Mouse (Mus musculus): ENCODE measurements around the gene Bmp2k. TPM values are rescaled to one million over a fixed set of nuclear protein-coding genes. Genes with fewer than 3 reads are reported as not detected.
A peak's percentile ranks its signal among the peaks of the same experiment; 100 is the strongest.

Bmp2k gene
- polyA plus RNA-seq (2015; fragmentation: Nextera tagmentation; extraction: Ambion mirVana), result 7.9 and 8.2 TPM in 2 replicates

- H3K36me3 ChIP-seq, result no peaks in the 10 kb centered on the region
- H3K4me2 ChIP-seq (replicated peaks), result peak within 1 kb of the TSS; percentile 85
- 0 out of 2 replicates have a peak, but pooled peaks cover 3% of the 10 kb centered on the region for H3K27me3 ChIP-seq
- H3K27ac ChIP-seq, result peak within 1 kb of the TSS; percentile 82
- H3K4me1 ChIP-seq, result peaks cover 18% of the 10 kb centered on the region
- H3K9me3 ChIP-seq, result no peaks in the 10 kb centered on the region
- ATAC-seq (ENCODE audit: low FRiP score, low read depth), result peak; percentile 93
- H3K4me3 ChIP-seq, result peak within 1 kb of the TSS; percentile 79
- WGBS, result under 1% methylated on average over 51 of the region's 78 CpGs
- peak within 1 kb of the TSS; percentile 84 for H3K9ac ChIP-seq
Measured at GRCm38 (mm10) chr5:96997310-96997801, at the start of gene Bmp2k. Gene Bmp2k, plus strand, starts transcription at chr5:96997689.

GRCm38 (mm10) chr5:96948856-96949527, 48.5 kb upstream of the Bmp2k start:
- ATAC-seq (ENCODE audit: low FRiP score, low read depth), result no peak
- H3K4me3 ChIP-seq, result no peak overlapping the region
- WGBS, result 84% methylated on average over 13 of the region's 13 CpGs
- H3K9ac ChIP-seq, result no peak overlapping the region
- no peaks in the 10 kb centered on the region for H3K36me3 ChIP-seq
- 0 out of 2 replicates have a peak, but pooled peaks cover 5% of the 10 kb centered on the region for H3K4me1 ChIP-seq
- no peaks in the 10 kb centered on the region for H3K27me3 ChIP-seq
- H3K4me2 ChIP-seq (replicated peaks), result no peak overlapping the region
- H3K27ac ChIP-seq, result no peak overlapping the region
- no peaks in the 10 kb centered on the region for H3K9me3 ChIP-seq

- no peak overlapping the region for H3K4me2 ChIP-seq (replicated peaks)
- no peak overlapping the region for H3K4me3 ChIP-seq
- WGBS, result 89% methylated on average over 13 of the region's 13 CpGs
- no peaks in the 10 kb centered on the region for H3K9me3 ChIP-seq
- no peak overlapping the region for H3K27ac ChIP-seq
- no peak for ATAC-seq (ENCODE audit: low FRiP score, low read depth)
- no peaks in the 10 kb centered on the region for H3K27me3 ChIP-seq
- no peak overlapping the region for H3K9ac ChIP-seq
- 0 out of 2 replicates have a peak, but pooled peaks cover 7% of the 10 kb centered on the region for H3K4me1 ChIP-seq
- no peaks in the 10 kb centered on the region for H3K36me3 ChIP-seq
Measured at GRCm38 (mm10) chr5:96949839-96950666, 47.4 kb upstream of the Bmp2k start.

GRCm38 (mm10) chr5:96950667-96951492, 46.6 kb upstream of the Bmp2k start:
- Histone ChIP-seq H3K4me1 (0 out of 2 replicates have a peak, but pooled peaks cover 7% of the 10 kb centered on the region), H3K27ac (no peak overlapping the region), H3K27me3 (no peaks in the 10 kb centered on the region), H3K4me3 (no peak overlapping the region), H3K4me2 (replicated peaks) (no peak overlapping the region), H3K9me3 (no peaks in the 10 kb centered on the region), H3K9ac (no peak overlapping the region), H3K36me3 (no peaks in the 10 kb centered on the region)
- WGBS, result 77% methylated on average over 10 of the region's 10 CpGs
- no peak for ATAC-seq (ENCODE audit: low FRiP score, low read depth)

- no peak for ATAC-seq (ENCODE audit: low FRiP score, low read depth)
- no peaks in the 10 kb centered on the region for H3K36me3 ChIP-seq
- no peak overlapping the region for H3K4me2 ChIP-seq (replicated peaks)
- H3K27ac ChIP-seq, result no peak overlapping the region
- H3K9me3 ChIP-seq, result no peaks in the 10 kb centered on the region
- H3K4me1 ChIP-seq, result 0 out of 2 replicates have a peak, but pooled peaks cover 7% of the 10 kb centered on the region
- no peaks in the 10 kb centered on the region for H3K27me3 ChIP-seq
- no peak overlapping the region for H3K4me3 ChIP-seq
- 76% methylated on average over 8 of the region's 8 CpGs for WGBS
- no peak overlapping the region for H3K9ac ChIP-seq
Measured at GRCm38 (mm10) chr5:96951493-96952105, 45.9 kb upstream of the Bmp2k start.

- Histone ChIP-seq H3K4me1 (0 out of 2 replicates have a peak, but pooled peaks cover 7% of the 10 kb centered on the region), H3K27me3 (no peaks in the 10 kb centered on the region), H3K9me3 (no peaks in the 10 kb centered on the region), H3K36me3 (no peaks in the 10 kb centered on the region), H3K9ac (no peak overlapping the region), H3K4me3 (no peak overlapping the region), H3K27ac (no peak overlapping the region), H3K4me2 (replicated peaks) (no peak overlapping the region)
- ATAC-seq (ENCODE audit: low FRiP score, low read depth), result no peak
- 36% methylated on average over 11 of the region's 11 CpGs for WGBS
Measured at GRCm38 (mm10) chr5:96954040-96954439, 43.4 kb upstream of the Bmp2k start.

GRCm38 (mm10) chr5:96954466-96955027, 42.9 kb upstream of the Bmp2k start:
- Histone ChIP-seq H3K9me3 (no peaks in the 10 kb centered on the region), H3K27me3 (no peaks in the 10 kb centered on the region), H3K4me3 (no peak overlapping the region), H3K27ac (no peak overlapping the region), H3K4me2 (replicated peaks) (no peak overlapping the region), H3K9ac (no peak overlapping the region), H3K36me3 (no peaks in the 10 kb centered on the region), H3K4me1 (0 out of 2 replicates have a peak, but pooled peaks cover 7% of the 10 kb centered on the region)
- WGBS, result 60% methylated on average over 10 of the region's 10 CpGs
- no peak for ATAC-seq (ENCODE audit: low FRiP score, low read depth)

- no peak overlapping the region for H3K9ac ChIP-seq
- H3K36me3 ChIP-seq, result no peaks in the 10 kb centered on the region
- H3K4me3 ChIP-seq, result no peak overlapping the region
- H3K4me1 ChIP-seq, result 0 out of 2 replicates have a peak, but pooled peaks cover 7% of the 10 kb centered on the region
- 80% methylated on average over 3 of the region's 3 CpGs for WGBS
- no peak overlapping the region for H3K4me2 ChIP-seq (replicated peaks)
- no peaks in the 10 kb centered on the region for H3K27me3 ChIP-seq
- no peak for ATAC-seq (ENCODE audit: low FRiP score, low read depth)
- no peak overlapping the region for H3K27ac ChIP-seq
- no peaks in the 10 kb centered on the region for H3K9me3 ChIP-seq
Measured at GRCm38 (mm10) chr5:96956926-96957325, 40.6 kb upstream of the Bmp2k start.

- no peaks in the 10 kb centered on the region for H3K27me3 ChIP-seq
- H3K9me3 ChIP-seq, result no peaks in the 10 kb centered on the region
- no peak overlapping the region for H3K4me3 ChIP-seq
- no peak for ATAC-seq (ENCODE audit: low FRiP score, low read depth)
- WGBS, result 58% methylated on average over 5 of the region's 5 CpGs
- H3K36me3 ChIP-seq, result no peaks in the 10 kb centered on the region
- no peak overlapping the region for H3K4me2 ChIP-seq (replicated peaks)
- no peak overlapping the region for H3K27ac ChIP-seq
- H3K9ac ChIP-seq, result no peak overlapping the region
- H3K4me1 ChIP-seq, result peaks cover 15% of the 10 kb centered on the region
Measured at GRCm38 (mm10) chr5:96961122-96961521, 36.4 kb upstream of the Bmp2k start.

- Histone ChIP-seq H3K27me3 (no peaks in the 10 kb centered on the region), H3K27ac (no peak overlapping the region), H3K4me1 (peaks cover 15% of the 10 kb centered on the region), H3K4me2 (replicated peaks) (no peak overlapping the region), H3K9me3 (no peaks in the 10 kb centered on the region), H3K36me3 (no peaks in the 10 kb centered on the region), H3K9ac (no peak overlapping the region), H3K4me3 (no peak overlapping the region)
- ATAC-seq (ENCODE audit: low FRiP score, low read depth), result no peak
Measured at GRCm38 (mm10) chr5:96961852-96962251, 35.6 kb upstream of the Bmp2k start.

GRCm38 (mm10) chr5:96962252-96962933, 35.1 kb upstream of the Bmp2k start:
- ATAC-seq (ENCODE audit: low FRiP score, low read depth), result no peak
- Histone ChIP-seq H3K4me2 (replicated peaks) (no peak overlapping the region), H3K4me3 (no peak overlapping the region), H3K36me3 (no peaks in the 10 kb centered on the region), H3K9me3 (no peaks in the 10 kb centered on the region), H3K27ac (no peak overlapping the region), H3K4me1 (peaks cover 15% of the 10 kb centered on the region), H3K27me3 (no peaks in the 10 kb centered on the region), H3K9ac (no peak overlapping the region)
- 41% methylated on average over 8 of the region's 8 CpGs for WGBS
